Mouse (Mus musculus) MEL-GATA-1-ER (cell line): ENCODE measurements around the gene Sgcd.

Experiments used
- DNase-seq: peaks from one replicate; pipeline ENCODE4 v3.0.0-alpha.2; 2012; ENCODE audit warnings: low read depth; ENCODE audit errors: extremely low read depth

Sgcd gene

DNA sequence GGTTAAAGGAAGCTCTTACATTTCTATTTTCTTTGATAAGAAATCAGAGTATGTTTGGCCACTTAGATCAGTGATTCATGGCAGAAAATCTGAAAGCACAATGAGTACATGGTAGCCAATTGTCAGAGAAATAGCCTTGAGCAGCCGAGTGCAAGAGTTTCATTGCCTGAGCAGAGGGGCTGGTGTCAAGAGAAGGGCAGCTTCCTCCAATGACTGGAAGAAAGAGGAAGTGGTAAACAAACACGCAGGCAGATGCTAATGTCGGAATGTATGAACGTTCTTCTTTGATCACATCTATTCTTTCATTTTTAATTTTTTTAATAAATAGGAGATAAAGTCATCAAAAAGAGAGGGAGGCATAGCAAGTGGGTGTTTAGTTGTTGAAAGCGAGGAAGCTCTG, 956.5 kb downstream of the Sgcd start:
- no peak for DNase-seq

DNA sequence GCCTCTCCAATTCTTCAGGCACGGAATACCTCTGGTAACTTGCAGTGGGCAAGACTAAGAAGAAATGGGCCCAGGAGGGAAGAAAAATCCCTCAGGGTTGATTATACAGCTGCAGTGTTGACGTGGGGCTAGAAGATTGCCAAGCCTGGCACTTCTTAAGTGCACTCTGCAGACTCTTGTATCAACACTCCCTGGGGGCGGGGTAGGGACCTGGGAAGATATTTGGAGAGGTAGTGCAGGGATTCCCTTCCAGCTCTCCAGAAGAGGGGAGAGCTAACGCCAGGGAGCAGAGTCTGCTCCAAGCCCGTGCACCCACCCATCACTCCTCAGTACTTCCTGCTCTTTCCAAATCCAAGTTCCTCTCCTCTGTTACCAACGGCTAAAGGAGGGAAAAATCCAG, 967.9 kb downstream of the Sgcd start:
- DNase-seq = no peak

DNA sequence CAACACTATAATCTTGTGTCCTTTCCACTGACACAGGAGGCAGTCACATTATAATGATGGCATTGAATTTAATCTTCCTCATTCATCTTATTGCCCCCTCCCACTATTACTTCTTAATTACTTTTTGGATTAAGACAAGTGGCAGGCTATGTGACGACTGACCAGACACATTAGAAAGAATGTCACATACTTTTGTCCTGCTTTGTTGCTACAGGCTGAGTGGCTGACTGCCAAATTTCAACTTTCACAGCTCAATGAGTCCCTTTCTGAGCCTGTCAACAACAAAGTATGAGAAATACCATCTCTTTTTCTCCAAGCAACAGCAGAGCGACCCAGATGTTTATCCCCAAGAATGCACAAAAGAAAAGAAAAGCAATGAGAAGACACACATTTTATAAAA, 970.6 kb downstream of the Sgcd start:
- no peak for DNase-seq

DNA sequence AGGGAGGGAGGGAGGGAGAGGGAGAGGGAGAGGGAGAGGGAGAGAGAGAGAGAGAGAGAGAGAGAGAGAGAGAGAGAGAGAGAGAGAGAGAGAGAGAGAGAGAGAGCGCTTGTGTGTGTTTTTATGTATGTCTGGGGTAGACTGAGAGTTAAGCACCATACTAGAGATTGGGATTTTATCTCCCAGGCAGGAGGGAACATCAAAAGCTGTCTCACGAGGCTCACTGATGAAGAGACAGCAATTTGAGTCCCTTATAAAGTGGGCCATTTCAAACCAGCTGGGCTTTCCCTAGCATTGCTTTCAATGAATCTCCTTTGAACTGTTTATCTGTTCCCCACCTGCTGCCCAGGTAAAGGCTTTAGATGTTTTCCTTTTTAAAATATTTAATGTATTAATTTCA, 973.1 kb downstream of the Sgcd start:
- DNase-seq = no peak

DNA sequence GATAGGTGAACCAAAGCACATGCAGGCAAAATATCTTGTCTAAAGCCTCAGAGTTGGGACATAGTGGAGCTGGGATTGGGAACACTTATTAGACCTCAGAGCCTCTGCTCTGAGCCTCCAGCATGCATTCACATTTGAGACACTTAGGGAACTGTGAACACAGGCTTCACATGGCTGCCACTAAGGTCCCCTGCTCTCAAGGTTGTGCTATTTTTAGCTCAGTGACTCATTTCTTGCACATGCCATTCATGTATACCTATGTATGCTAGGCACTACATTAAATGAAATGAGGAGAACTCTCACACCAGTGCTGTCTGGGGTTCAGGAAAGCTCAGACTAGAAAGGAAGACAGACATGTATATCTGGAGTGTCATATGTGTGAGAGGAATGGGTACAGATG, 974.5 kb downstream of the Sgcd start:
- no peak for DNase-seq

DNA sequence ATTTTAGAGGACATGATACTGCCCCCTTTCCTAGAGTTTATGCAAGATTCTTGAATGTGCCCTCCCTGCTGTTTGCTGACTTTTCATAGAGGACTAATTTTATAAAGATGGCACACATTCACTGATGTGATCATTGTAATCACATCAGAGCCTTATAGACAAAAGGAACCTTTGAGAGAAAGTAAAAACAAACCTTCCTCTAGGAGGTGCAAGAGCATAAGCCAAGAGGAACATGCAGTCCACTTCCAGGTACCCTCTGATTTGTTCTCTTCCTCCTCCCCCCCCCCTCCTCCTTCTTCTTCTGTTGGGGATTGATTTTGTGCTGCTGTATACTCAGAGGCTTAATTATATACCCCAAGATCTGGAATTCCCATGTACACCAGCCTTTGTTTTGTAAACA, 978.6 kb downstream of the Sgcd start:
- DNase-seq = no peak

DNA sequence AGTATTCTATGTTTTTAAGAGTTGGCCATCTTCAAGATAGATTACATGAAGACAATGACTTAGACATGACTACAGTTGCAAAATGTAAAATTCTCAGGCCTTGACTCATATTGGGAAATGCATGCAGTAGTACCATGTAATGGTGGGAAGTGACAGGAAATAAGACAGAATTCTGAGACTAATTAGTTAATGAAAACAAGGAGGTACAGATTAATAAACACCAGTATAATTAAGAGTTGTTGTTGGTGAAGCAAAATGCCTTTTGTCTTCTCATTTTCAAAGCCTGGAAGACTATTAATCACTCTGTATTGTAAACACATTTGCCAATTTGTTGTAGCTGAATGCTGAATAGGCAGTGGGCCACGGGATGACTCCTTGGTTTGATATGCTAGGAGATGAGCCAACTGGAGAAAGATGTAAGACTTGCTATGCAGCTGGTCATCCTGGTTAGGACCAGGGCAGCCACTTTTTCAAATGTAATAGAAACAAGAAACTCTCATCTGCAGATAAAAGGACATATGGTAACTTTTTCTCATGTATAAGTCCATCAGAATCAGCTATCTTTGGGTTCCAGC, 983.4 kb downstream of the Sgcd start:
- DNase-seq = no peak

DNA sequence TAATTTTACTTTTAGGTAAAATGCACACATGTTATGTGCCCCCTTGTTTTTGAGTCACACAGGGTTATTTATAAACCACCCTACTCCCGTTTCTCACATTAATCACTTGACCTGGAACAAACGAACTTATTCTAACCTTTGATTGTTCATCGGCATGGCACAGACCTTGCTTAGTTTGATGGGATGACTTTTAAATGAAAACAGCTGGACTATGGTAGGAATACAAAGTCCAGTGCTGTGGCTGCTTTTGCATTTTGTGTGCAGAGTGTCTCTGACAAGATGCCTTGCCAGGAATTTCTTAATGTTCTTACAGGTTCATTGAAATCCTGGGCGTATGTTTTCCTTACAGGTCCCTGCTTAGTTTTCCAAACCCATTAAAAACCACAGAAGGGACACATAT, 1049.5 kb downstream of the Sgcd start:
- DNase-seq = no peak

DNA sequence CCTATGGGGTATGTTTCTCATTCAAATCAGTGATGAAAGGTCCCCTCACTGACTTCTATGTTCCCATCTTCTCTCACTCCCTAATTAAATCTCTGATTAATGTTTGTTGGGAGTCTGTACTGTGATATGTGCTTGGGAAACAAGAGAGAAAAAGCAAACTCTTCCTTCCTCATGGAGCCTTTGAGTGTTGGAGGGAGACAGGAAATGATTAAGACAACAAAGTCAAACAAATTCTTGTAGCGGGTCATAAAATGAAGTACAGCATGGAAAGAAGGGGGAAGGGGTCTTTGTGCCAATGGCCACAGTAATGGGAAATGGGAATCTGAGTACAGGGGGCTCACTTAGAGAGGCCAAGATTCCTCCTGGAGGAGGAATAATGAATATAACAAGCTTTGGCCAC, 1063.8 kb downstream of the Sgcd start:
- DNase-seq = no peak

DNA sequence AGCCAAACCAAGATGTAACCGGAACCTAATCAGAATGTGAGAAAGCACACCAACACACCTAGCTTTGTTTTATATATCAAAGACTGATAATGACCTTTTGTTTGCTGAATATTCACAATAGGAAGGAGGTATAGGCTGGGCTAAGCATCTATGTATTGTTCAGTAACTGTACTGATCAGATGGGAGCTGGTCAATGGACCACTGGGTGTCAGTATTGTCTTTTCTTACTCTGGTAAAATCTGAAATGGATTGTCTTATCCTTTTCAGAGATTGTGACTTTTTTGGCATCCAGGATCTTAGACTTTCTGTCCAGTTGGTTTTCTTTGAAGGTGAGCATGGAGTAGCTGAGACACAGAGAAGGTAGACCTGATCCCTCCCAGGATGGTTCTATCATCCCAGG, 1068.5 kb downstream of the Sgcd start:
- no peak for DNase-seq

DNA sequence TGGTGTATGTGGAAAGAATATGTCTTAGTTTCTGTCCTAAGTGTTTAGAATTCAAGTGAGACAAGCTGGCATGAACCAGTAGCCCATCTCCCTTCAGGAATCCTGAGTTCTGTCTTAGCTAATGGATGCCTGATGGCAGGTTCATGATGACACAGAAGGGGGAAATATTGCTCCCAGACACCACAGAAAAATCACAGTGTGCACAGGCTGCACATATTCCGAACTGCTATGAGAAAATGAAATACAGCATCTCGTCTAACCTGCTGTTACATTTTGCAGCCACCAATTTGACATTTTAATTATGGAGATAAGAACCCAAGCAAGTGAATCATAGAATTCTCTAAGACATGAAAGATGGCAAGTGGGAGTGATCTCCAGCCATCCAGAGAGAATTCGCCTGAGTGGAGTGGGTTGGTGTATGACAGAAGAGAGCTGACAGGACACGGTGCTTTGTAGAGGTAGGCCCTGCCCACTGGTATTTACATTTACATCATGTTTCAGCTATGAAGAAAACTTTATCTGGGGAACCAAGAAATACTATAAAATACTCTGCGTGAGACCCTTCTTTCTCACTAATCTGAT, 1076.0 kb downstream of the Sgcd start:
- no peak for DNase-seq

DNA sequence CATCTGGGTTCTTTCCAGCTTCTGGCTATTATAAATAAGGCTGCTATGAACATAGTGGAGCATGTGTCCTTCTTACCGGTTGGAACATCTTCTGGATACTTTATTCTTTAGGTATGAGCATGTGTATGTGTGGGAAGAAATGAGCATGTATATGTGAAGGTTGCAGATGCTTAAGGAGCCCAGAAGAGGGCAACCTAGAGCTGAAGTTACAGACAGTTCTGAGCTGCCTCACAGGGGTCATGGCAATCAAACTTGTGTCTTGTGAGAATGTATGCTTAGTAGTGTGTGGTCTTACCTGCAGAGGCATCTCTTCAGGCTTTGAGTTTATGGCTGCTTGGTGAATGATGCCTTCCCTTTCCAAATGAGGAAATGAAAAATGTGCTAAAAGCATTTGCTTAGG, 1084.5 kb downstream of the Sgcd start:
- no peak for DNase-seq

DNA sequence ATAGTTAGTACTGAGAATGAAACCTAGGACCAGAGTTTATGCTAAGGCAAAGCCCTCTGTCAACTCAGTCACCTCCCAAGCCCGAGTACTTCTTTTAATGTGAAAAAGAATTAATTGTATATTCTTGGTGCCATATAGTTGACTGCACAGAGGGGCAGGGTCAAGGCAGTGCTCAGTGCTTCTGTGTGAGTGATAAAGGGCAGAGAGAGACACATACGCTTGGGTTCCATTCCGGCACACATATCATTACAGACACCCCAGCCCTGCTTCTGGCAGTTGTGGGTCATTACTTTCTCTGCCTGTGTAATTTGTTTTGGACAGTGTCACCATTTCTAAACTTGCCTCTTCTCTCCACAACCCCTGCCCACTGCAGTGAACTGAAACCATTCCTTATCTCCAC, 1099.7 kb downstream of the Sgcd start:
- DNase-seq = no peak

DNA sequence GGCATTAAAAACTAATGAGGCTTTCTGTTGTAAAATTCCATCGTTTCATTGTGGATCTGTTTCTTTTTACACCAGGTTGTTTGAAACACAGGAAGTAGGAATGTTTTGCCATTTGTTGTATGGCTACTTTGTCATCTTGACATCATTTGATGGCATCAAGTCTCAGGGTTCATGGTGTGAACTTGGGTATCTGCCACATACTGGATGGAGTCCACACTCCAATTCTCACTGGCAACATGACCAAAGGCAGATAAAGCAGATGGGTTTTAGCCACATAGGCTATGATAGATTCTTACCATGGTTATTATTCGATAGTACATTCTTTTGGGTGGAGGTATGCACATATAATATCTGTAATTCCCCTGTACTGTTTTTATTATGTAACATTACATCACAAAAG, 1106.3 kb downstream of the Sgcd start:
- no peak for DNase-seq

DNA sequence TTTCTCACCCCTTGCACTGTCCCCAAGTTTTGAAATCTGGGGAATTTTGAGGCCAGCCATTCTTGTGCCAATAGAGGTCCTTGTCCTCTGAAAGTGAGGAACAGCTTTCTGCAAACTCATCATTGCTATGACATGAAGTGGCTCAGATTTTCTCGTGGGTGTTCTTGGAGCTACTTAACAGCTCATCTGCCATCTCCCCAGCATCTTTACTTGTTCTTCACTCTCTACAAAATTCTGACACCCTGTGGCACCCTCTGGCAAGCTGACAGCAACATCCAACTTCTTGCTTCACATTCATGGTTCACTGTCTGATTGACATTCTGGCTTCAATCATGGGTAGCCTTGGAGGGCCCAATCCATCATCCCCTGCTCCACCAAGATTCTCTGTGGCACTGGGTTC, 1113.0 kb downstream of the Sgcd start:
- no peak for DNase-seq

DNA sequence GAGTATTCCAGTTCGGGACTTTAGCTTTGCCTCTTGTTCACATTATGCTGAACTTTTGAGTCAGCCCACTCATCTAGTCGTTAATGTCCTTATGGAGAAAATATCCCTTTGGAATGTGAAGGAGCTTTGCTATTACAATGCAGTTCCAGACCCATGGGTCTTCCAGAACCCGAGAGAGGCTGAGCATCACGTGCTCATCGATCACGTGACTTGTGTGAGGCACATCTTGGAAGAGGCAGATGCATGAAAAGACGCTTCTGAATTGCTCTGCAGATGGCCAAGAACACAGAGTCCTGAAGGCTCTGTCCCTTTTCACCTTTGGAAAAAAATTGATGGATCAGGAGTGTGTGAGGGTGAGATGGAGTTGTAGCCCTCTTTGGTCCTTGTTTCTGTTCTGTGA, 1120.2 kb downstream of the Sgcd start:
- no peak for DNase-seq

DNA sequence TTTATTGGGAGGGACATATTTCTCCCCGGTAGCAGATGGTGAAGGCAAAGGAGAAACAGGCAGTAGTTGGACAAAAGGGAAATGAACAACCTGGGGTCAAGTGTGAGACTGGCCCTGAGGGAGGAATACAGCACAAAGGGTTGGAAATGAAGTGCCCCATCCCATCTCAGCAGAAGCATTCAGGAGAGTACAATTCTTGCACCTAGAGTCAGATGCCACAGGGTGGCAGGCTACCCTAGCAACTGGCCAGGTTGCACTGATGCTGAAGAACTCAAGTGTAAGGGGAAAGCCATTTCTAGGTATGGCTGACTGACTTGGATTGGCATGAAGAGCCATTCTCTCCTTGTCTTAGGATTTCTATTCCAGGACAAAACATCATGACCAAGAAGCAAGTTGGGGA, 1124.0 kb downstream of the Sgcd start:
- no peak for DNase-seq

DNA sequence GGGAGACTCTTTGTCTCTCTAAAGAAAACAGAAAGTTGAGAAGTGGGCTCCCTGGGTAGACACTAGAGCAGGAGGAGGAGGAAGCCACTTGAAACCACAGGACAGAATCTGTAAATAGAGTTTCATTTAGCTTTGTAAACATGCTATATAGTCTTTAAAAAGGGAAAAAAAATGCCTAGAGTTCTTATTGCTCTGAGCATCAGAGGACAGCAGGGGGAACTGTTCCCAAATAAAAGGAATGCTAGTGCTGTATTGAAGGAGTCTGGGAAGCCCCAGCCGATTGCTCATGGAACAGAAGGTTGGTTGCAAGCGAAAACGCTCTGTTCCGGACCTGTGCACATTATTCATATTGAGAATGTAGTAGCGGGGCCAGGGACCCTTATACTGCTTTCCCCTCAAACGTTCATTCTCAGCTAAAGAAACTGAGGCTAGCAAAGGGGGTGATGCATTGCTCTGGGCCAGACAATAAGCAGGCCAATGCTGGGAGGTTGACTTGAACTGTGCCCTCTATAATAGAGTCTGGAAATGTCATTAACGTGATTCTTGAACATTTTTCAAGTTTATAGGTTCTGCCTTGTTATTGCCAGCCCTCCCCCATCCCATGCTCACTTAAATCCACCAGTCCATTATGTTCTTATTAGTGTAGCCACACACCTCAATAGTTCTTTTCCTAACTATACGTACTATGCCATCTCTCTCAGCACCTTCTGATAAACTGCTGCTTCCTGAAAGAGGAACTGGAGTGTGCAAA, 1140.4 kb downstream of the Sgcd start:
- DNase-seq = no peak

DNA sequence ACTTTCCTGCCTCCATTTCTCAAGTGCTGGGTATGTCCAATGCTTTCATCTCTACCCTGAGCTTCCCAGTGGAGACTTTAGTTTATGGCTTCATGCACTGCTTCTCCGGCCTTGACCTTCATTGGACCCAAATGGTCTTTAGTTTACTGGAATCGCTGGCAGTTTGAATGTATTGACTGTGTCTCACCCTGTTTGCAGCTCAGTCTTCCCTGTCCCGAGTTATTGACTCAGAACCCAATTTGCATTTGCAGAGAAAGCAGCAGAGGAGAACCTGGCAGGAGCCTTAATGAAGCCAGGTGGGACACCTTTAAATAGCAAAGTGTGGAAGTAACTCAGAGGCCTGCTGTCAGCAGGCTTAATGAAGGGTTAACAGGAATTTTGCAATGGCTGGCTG, 1140.9 kb downstream of the Sgcd start:
- DNase-seq = no peak

DNA sequence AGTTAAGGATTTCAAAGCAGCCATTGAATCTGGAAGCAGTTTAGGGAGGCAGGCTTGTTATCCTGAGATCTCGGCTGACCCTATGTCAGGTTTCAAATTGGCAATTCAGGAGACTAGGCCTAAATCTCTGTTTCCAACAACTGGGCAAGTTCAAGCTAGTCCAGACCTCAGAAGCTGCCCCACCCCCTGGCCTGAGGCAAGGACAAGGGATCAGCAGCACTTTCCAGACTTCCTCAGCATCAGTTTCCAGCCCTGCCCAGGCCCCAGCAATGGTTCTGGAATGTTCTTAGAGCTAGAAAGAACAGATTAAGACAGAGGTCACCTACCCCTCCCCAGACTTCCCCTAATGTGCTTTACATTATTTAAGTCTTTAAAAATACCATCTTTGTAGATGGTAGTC, 1142.1 kb downstream of the Sgcd start:
- DNase-seq = no peak
